ENCODE assay signal across 18 mouse cellular contexts in genomic region chr8:103361713-103362112, GRCm38 (mm10).
A peak's percentile ranks its signal among the peaks of the same experiment; 100 is the strongest.
DNase-seq lines count a peak whose midpoint lies in the region; ATAC-seq and TF ChIP-seq lines count a peak whose summit lies in the region.
"Had no signal": no experiment of that assay in that cellular context is flagged by ENCODE, and none has a peak within 500 bp of the region (broad histone marks: within the 10 kb centered on the region; RNA-seq: fewer than 3 reads in every experiment).

No protein-coding gene starts in this region.

- TF ChIP-seq CTCF in brain, embryonic 14.5 days (IDR thresholded peaks at IDR 0.05; ENCODE audit: borderline replicate concordance, extremely low read depth, insufficient read depth, insufficient read length): no peak

- H3K27me3 ChIP-seq in liver, embryonic 12.5 days (replicated peaks): no peaks in the 10 kb centered on the region
- H3K27me3 ChIP-seq: limb, embryonic 15.5 days; midbrain, embryonic 12.5 days; stomach, embryonic 15.5 days had no signal

- TF ChIP-seq POLR2A in brain, embryonic 14.5 days (IDR thresholded peaks at IDR 0.05; ENCODE audit: borderline replicate concordance, extremely low read depth, insufficient read depth, insufficient read length, poor library complexity, severe bottlenecking): no peak

- intact Hi-C loops in left cerebral cortex, postnatal 4 days (cut with DNase I): no loop called here
- intact Hi-C loops in left cerebral cortex, postnatal 10 days (cut with DNase I): no loop called here
- intact Hi-C loops in left cerebral cortex, postnatal 14 days (cut with DNase I): no loop called here

- no peak overlapping the region for H3K4me2 ChIP-seq in liver, embryonic 12.5 days
- H3K4me2 ChIP-seq: limb, embryonic 15.5 days; midbrain, embryonic 12.5 days; stomach, embryonic 15.5 days had no signal

- H3K9ac ChIP-seq in liver, embryonic 12.5 days: no peak overlapping the region
- H3K9ac ChIP-seq: forebrain, postnatal 0 days; limb, embryonic 15.5 days; liver, postnatal 0 days; midbrain, embryonic 12.5 days; stomach, embryonic 15.5 days had no signal

- H3K36me3 ChIP-seq in liver, embryonic 12.5 days: no peaks in the 10 kb centered on the region
- H3K36me3 ChIP-seq: limb, embryonic 15.5 days; midbrain, embryonic 12.5 days; stomach, embryonic 15.5 days had no signal

- peak; percentile 16 for DNase-seq in cerebellum, adult 9-11 months
- no peak for DNase-seq in cerebellum, postnatal 4 days (ENCODE audit: low spot score in 2 of 2)
- peak; percentile 60 for DNase-seq in left cerebral cortex, postnatal 4 days
- DNase-seq in left cerebral cortex, postnatal 10 days (ENCODE audit: extremely low spot score in 1 of 2, low spot score in 2 of 2): no peak
- peak; percentile 37 for DNase-seq in brain, embryonic 14.5 days (ENCODE audit: low read depth)
- peak; percentile 1 for DNase-seq in lung, postnatal 14 days
- no peak for DNase-seq in left cerebral cortex, postnatal 14 days (ENCODE audit: low spot score in 2 of 2)
- DNase-seq: forebrain, postnatal 0 days; gastrocnemius, postnatal 10 days; kidney, adult 2 months; kidney, postnatal 25 days; liver, postnatal 0 days had no signal

- WGBS in liver, embryonic 12.5 days (ENCODE audit: insufficient replicate concordance): 64% methylated on average over 3 of the region's 3 CpGs

- no peak overlapping the region for H3K27ac ChIP-seq in liver, embryonic 12.5 days
- H3K27ac ChIP-seq: limb, embryonic 15.5 days; midbrain, embryonic 12.5 days; stomach, embryonic 15.5 days had no signal

- H3K9me3 ChIP-seq in liver, embryonic 12.5 days (replicated peaks): no peaks in the 10 kb centered on the region
- H3K9me3 ChIP-seq: limb, embryonic 15.5 days; midbrain, embryonic 12.5 days; stomach, embryonic 15.5 days had no signal

- no peak for ATAC-seq in liver, embryonic 12.5 days
- ATAC-seq: forebrain, postnatal 0 days; liver, postnatal 0 days had no signal

- no peak overlapping the region for H3K4me3 ChIP-seq in liver, embryonic 12.5 days
- H3K4me3 ChIP-seq: erythroblast, embryonic 14.5 days; limb, embryonic 15.5 days; midbrain, embryonic 12.5 days; myocyte; stomach, embryonic 15.5 days had no signal

- no peaks in the 10 kb centered on the region for H3K4me1 ChIP-seq in liver, embryonic 12.5 days
- H3K4me1 ChIP-seq: limb, embryonic 15.5 days; midbrain, embryonic 12.5 days; stomach, embryonic 15.5 days had no signal

Comparison
In these comparisons a context has a peak if more than half of its experiments do, and no peak if none do; other contexts are left out.
1. DNase-seq: peak in cerebellum, adult 9-11 months (single experiment), left cerebral cortex, postnatal 4 days (single experiment), brain, embryonic 14.5 days (single experiment) and lung, postnatal 14 days (single experiment); none in cerebellum, postnatal 4 days (0 of 2), left cerebral cortex, postnatal 10 days (0 of 2) and left cerebral cortex, postnatal 14 days (0 of 2).